Mouse (Mus musculus) CH12.LX (cell line): Measurements from ENCODE around the gene Lipk. TPM values are rescaled to one million over a fixed set of nuclear protein-coding genes. Genes with fewer than 3 reads are reported as not detected.

Source experiments
- DNase-seq: peaks from one replicate; pipeline ENCODE4 v3.0.0-alpha.2; 2013; ENCODE audit errors: extremely low read depth
- H3K27ac ChIP-seq: 2 replicates; pipeline ENCODE4 v1.5.1; 2012; ENCODE audit warnings: low read depth, mild to moderate bottlenecking, control low read depth, moderate library complexity; ENCODE audit not compliant: insufficient read depth
- H3K27me3 ChIP-seq: replicated peaks from 2 replicates; pipeline ENCODE3; 2012; ENCODE audit warnings: inconsistent platforms
- H3K36me3 ChIP-seq, 2 experiments: replicated peaks in 1 of 2; 2 replicates each; pipeline versions ENCODE3 to v1.6.1; 2012; ENCODE audit warnings: inconsistent platforms in 1 of 2, low read length in 1 of 2, mild to moderate bottlenecking in 1 of 2, mixed read lengths in 1 of 2, moderate library complexity in 1 of 2; ENCODE audit not compliant: control insufficient read depth in 1 of 2, insufficient read depth in 1 of 2
- H3K4me1 ChIP-seq, 2 experiments: 2 replicates each; pipeline ENCODE4 v1.6.1; 2012; ENCODE audit warnings: inconsistent platforms in 1 of 2, moderate library complexity in 1 of 2; ENCODE audit not compliant: insufficient read depth in 2 of 2, control insufficient read depth in 1 of 2
- H3K4me2 ChIP-seq: 2 replicates; pipeline ENCODE4 v1.6.1; 2012; ENCODE audit warnings: low read depth, mild to moderate bottlenecking, control low read depth; ENCODE audit not compliant: poor library complexity, insufficient read depth, severe bottlenecking
- H3K4me3 ChIP-seq, 3 experiments: fragments of 150-350 bp in 1 of 3; sonication (generic) in 1 of 3; replicated peaks in 1 of 3; 2 replicates each; pipeline versions ENCODE3 to v1.5.1; 2011 to 2012; ENCODE audit warnings: low read depth in 2 of 3, low read length in 2 of 3, mild to moderate bottlenecking in 2 of 3, moderate library complexity in 2 of 3, control low read depth in 1 of 3, improper control_type of control experiment in 1 of 3, inconsistent platforms in 1 of 3, mixed read lengths in 1 of 3; ENCODE audit not compliant: poor library complexity in 1 of 3
- H3K79me2 ChIP-seq: replicated peaks from 2 replicates; pipeline ENCODE4 v1.6.1; 2012; ENCODE audit warnings: mild to moderate bottlenecking, moderate library complexity; ENCODE audit not compliant: control insufficient read depth, poor library complexity, insufficient read depth, severe bottlenecking; ENCODE audit errors: extremely low read depth
- H3K9ac ChIP-seq: 2 replicates; pipeline ENCODE4 v1.6.1; 2012; ENCODE audit warnings: low read depth, mild to moderate bottlenecking, control low read depth, moderate library complexity; ENCODE audit not compliant: insufficient read depth
- H3K9me3 ChIP-seq: replicated peaks from 2 replicates; pipeline ENCODE3; 2012; ENCODE audit warnings: low read length, inconsistent platforms, mixed read lengths
- BHLHE40 ChIP-seq: IDR thresholded peaks from 2 replicates; pipeline ENCODE4 v1.6.1; 2011; ENCODE audit warnings: mild to moderate bottlenecking, low read depth, low read length, improper control_type of control experiment
- CHD1 ChIP-seq: IDR thresholded peaks from 2 replicates; pipeline ENCODE4 v1.6.1; 2012; ENCODE audit warnings: low read depth, low read length, improper control_type of control experiment, inconsistent platforms
- CHD2 ChIP-seq: IDR thresholded peaks from 2 replicates; pipeline ENCODE4 v1.6.1; 2011; ENCODE audit warnings: low read length, improper control_type of control experiment
- E2F4 ChIP-seq: IDR thresholded peaks from 2 replicates; pipeline ENCODE4 v1.6.1; 2011; ENCODE audit warnings: low read depth, low read length, improper control_type of control experiment; ENCODE audit not compliant: insufficient replicate concordance
- ELF1 ChIP-seq: IDR thresholded peaks from 2 replicates; pipeline ENCODE4 v1.6.1; 2014; ENCODE audit warnings: low read depth, mild to moderate bottlenecking, inconsistent platforms, low read length, improper control_type of control experiment
- ETS1 ChIP-seq: conservative IDR thresholded peaks from 2 replicates; pipeline ENCODE4 v1.6.1; 2012; ENCODE audit warnings: low read depth, mild to moderate bottlenecking, inconsistent platforms, low read length, improper control_type of control experiment, moderate library complexity
- GABPA ChIP-seq: IDR thresholded peaks from 2 replicates; pipeline ENCODE4 v1.6.1; 2012; ENCODE audit warnings: low read depth, low read length, improper control_type of control experiment, inconsistent platforms; ENCODE audit not compliant: insufficient replicate concordance
- HCFC1 ChIP-seq: IDR thresholded peaks from 2 replicates; pipeline ENCODE4 v1.6.1; 2012; ENCODE audit warnings: low read depth, mild to moderate bottlenecking, inconsistent platforms, low read length, improper control_type of control experiment
- JUN ChIP-seq: IDR thresholded peaks from 2 replicates; pipeline ENCODE4 v1.6.1; 2011; ENCODE audit warnings: low read depth, mild to moderate bottlenecking, low read length, improper control_type of control experiment, moderate library complexity; ENCODE audit not compliant: insufficient read depth
- MAFK ChIP-seq: IDR thresholded peaks from 2 replicates; pipeline ENCODE4 v1.6.1; 2011; ENCODE audit warnings: low read length, improper control_type of control experiment; ENCODE audit not compliant: insufficient replicate concordance
- MAZ ChIP-seq: IDR thresholded peaks from 2 replicates; pipeline ENCODE4 v1.6.1; 2012; ENCODE audit warnings: low read depth, mild to moderate bottlenecking, inconsistent platforms, low read length, improper control_type of control experiment, moderate library complexity
- MEF2A ChIP-seq: IDR thresholded peaks from 2 replicates; pipeline ENCODE4 v1.6.1; 2014; ENCODE audit warnings: low read depth, mild to moderate bottlenecking, inconsistent platforms, low read length, improper control_type of control experiment, borderline replicate concordance
- MYC ChIP-seq: IDR thresholded peaks from 2 replicates; pipeline ENCODE4 v1.6.1; 2011; ENCODE audit warnings: low read depth, mild to moderate bottlenecking, improper control_type of control experiment, low read length
- NRF1 ChIP-seq: IDR thresholded peaks from 2 replicates; pipeline ENCODE4 v1.6.1; 2014; ENCODE audit warnings: low read depth, mild to moderate bottlenecking, inconsistent platforms, low read length, improper control_type of control experiment, moderate library complexity
- PAX5 ChIP-seq: IDR thresholded peaks from 2 replicates; pipeline ENCODE4 v1.6.1; 2012; ENCODE audit warnings: low read length, inconsistent platforms, mixed read lengths
- SMC3 ChIP-seq: IDR thresholded peaks from 2 replicates; pipeline ENCODE4 v1.6.1; 2011; ENCODE audit warnings: low read depth, low read length, improper control_type of control experiment
- TCF12 ChIP-seq: IDR thresholded peaks from 2 replicates; pipeline ENCODE4 v1.6.1; 2014; ENCODE audit warnings: low read depth, mild to moderate bottlenecking, inconsistent platforms, low read length, improper control_type of control experiment
- ZC3H11A ChIP-seq: IDR thresholded peaks from 2 replicates; pipeline ENCODE4 v1.6.1; 2012; ENCODE audit warnings: low read depth, mild to moderate bottlenecking, inconsistent platforms, low read length, improper control_type of control experiment
- ZKSCAN1 ChIP-seq: IDR thresholded peaks from 2 replicates; pipeline ENCODE4 v1.6.1; 2012; ENCODE audit warnings: low read depth, inconsistent platforms, low read length, improper control_type of control experiment, borderline replicate concordance
- dilution Hi-C: fragments of 300-500 bp; cut with MboI; formaldehyde crosslinking; loops from 2 replicates; pipeline ENCODE4 v1.14.3; 2020; ENCODE audit warnings: low sequenced_read_pairs; ENCODE audit not compliant: extremely low pct_unique_long_range_greater_than_20kb, extremely low pct_ligation_motif_present
- in situ Hi-C: fragments of 300-500 bp; cut with MboI; formaldehyde crosslinking; loops from 3 replicates; pipeline ENCODE4 v1.14.3; 2019; ENCODE audit warnings: low sequenced_read_pairs, low pct_ligation_motif_present, low pct_unique_long_range_greater_than_20kb, mixed read lengths
- polyA plus RNA-seq: library from polyadenylated mRNA; unstranded; fragments of >175 nt; gene quantifications from 2 replicates; pipeline ENCODE4 v1.2.1, GENCODE M21; 2012; ENCODE audit warnings: low read depth; ENCODE audit not compliant: insufficient read length
- total RNA-seq, 2 experiments: library from RNA; depleted of rRNA; stranded (reverse); fragments of 300-350 nt in 1 of 2; fragments of >200 nt in 1 of 2; gene quantifications; 2 replicates each; pipeline ENCODE4 v1.2.3; 2012 to 2014

Lipk gene
- total and polyA plus RNA-seq, 3 experiments: not detected

DNA sequence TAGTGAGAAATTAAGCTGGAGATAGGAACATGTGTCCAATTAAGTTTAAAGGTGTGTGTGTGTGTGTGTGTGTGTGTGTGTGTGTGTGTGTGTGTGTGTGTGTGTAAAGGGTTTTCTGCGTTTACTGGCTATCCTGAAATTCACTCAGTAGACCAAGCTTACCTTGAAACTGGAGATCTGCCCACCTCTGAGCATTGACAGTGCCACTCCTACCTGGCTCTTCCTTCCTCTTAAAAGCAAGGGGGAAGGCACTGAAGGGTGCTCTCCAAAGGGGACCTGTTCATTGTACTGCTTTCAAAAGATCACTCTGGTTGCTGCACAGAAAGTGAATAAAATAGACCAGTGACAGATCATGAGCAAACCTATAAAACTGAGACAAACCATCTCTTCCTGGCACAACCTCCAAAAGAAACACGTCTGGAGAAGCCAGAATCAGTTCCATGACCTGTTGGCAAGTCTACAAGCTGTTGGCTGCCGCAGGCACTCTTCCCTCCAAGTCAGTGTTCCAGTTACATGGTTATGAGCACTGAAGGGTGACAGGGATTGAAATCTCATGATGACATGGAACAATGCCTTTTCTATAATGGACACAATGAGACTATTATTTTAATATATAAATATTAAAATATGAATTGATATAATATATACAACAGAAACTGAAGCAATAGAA is 81.1 kb downstream of the Lipk start:
- no peak for TF ChIP-seq ZKSCAN1
- Histone ChIP-seq H3K27me3 (no peaks in the 10 kb centered on the region), H3K9ac (no peak overlapping the region), H3K27ac (no peak overlapping the region), H3K4me2 (no peak overlapping the region), H3K79me2 (no peaks in the 10 kb centered on the region), H3K4me1 (no peaks in the 10 kb centered on the region), H3K36me3 (no peaks in the 10 kb centered on the region), H3K9me3 (no peaks in the 10 kb centered on the region), H3K4me3 (no peak overlapping the region)
- dilution Hi-C loops (no loop called here), in situ Hi-C loops (no loop called here)
- no peak for DNase-seq

DNA sequence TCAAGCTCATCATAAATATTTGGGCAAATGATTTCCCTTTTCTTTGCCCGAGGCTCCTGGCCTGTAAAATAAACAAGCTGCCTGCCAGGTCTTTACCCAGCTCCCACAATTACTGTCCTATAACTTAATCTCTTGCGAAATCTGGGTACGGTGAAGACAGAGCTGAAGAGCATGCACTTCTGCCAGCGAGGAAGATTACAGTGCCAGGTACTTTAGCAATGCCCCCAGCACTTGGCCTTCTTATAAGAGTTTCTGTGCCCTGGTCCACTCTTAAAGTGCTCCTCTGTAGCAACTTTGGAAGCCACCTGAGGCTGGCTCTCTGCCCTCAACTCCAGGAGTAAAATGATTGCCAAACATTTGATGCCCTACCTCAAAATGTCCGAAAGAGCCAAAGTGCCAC is 87.3 kb downstream of the Lipk start:
- Histone ChIP-seq H3K4me1 (no peaks in the 10 kb centered on the region), H3K27me3 (no peaks in the 10 kb centered on the region), H3K4me3 (no peak overlapping the region), H3K4me2 (no peak overlapping the region), H3K9ac (no peak overlapping the region), H3K9me3 (no peaks in the 10 kb centered on the region), H3K36me3 (no peaks in the 10 kb centered on the region), H3K27ac (no peak overlapping the region), H3K79me2 (no peaks in the 10 kb centered on the region)
- in situ Hi-C loops: no loop called here
- dilution Hi-C loops: no loop called here
- DNase-seq: no peak
- TF ChIP-seq CHD2 (no peak), MEF2A (no peak), BHLHE40 (no peak), HCFC1 (no peak), JUN (no peak), GABPA (no peak), MAFK (no peak), MYC (no peak), ETS1 (no peak), SMC3 (no peak), NRF1 (no peak), E2F4 (no peak), MAZ (no peak), CHD1 (no peak), ELF1 (no peak), ZC3H11A (no peak), TCF12 (no peak), ZKSCAN1 (no peak), PAX5 (no peak)
